Mouse (Mus musculus) limb, embryonic 10.5 days (tissue): ENCODE results near the gene Ibsp. TPM values are rescaled to one million over a fixed set of nuclear protein-coding genes. Genes with fewer than 3 reads are reported as not detected.

Experiments
- DNase-seq: peaks from one replicate; pipeline ENCODE4 v3.0.0-alpha.2; 2017; ENCODE audit warnings: low spot score
- H3K27ac ChIP-seq: fragments of 300-500 bp; sonication (generic); 2 replicates; pipeline ENCODE4 v1.5.1; 2016; ENCODE audit warnings: mild to moderate bottlenecking
- H3K27me3 ChIP-seq: fragments of 300-500 bp; sonication (generic); 2 replicates; pipeline ENCODE4 v1.6.1; 2016; ENCODE audit warnings: low read depth, mild to moderate bottlenecking; ENCODE audit not compliant: poor library complexity, severe bottlenecking
- H3K36me3 ChIP-seq: fragments of 300-500 bp; sonication (generic); 2 replicates; pipeline ENCODE4 v1.6.1; 2016; ENCODE audit warnings: mild to moderate bottlenecking, moderate library complexity
- H3K4me1 ChIP-seq: fragments of 300-500 bp; sonication (generic); 2 replicates; pipeline ENCODE4 v1.6.1; 2016
- H3K4me3 ChIP-seq: fragments of 300-500 bp; sonication (generic); 2 replicates; pipeline ENCODE4 v1.5.1; 2016; ENCODE audit warnings: mild to moderate bottlenecking, moderate library complexity
- H3K9me3 ChIP-seq: fragments of 300-500 bp; sonication (generic); replicated peaks from 2 replicates; pipeline ENCODE4 v1.6.1; 2016; ENCODE audit warnings: mild to moderate bottlenecking
- WGBS: fragments of 180-500 bp; shearing (Covaris S2); methylation state at CpG from one replicate; pipeline ENCODE4 v1.1.7; 2016; 5-methylcytosine and 5-hydroxymethylcytosine counted together
- polyA plus RNA-seq: library from polyadenylated mRNA; unstranded; fragments of >200 nt; fragmentation: Nextera tagmentation; extraction: Ambion mirVana; gene quantifications from 2 replicates; pipeline ENCODE4 v1.2.1, GENCODE M21; 2016

Ibsp gene
- not detected in 2 replicates for polyA plus RNA-seq

DNA sequence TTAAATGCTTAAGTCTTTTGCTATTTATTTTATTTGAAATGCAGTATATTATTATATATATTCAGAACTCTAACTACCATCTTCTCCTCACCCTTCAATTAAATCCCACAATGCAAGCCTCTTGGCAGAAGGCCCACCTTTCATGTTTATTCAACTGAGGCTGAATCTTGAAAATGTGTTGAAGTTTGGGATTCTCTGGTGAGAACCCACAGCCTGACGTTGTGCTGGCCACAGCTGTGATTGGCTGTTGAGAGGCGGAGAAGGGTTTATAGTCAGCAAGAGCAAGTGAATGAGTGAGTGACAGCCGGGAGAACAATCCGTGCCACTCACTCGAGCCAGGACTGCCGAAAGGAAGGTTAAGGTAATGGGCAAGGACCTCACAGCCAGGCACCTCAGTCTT, at the start of gene Ibsp:
Gene Ibsp (plus strand): TSS at position 178 of the 400 bp plus-strand sequence.
- Histone ChIP-seq H3K4me1 (peaks cover 4% of the 10 kb centered on the region; the same call in 1 of the 2 replicates), H3K4me3 (no peak within 1 kb of the TSS), H3K27ac (no peak within 1 kb of the TSS), H3K36me3 (no peaks in the 10 kb centered on the region), H3K9me3 (no peaks in the 10 kb centered on the region), H3K27me3 (no peaks in the 10 kb centered on the region)
- WGBS = 74% methylated on average over 6 of the region's 6 CpGs
- DNase-seq = no peak

DNA sequence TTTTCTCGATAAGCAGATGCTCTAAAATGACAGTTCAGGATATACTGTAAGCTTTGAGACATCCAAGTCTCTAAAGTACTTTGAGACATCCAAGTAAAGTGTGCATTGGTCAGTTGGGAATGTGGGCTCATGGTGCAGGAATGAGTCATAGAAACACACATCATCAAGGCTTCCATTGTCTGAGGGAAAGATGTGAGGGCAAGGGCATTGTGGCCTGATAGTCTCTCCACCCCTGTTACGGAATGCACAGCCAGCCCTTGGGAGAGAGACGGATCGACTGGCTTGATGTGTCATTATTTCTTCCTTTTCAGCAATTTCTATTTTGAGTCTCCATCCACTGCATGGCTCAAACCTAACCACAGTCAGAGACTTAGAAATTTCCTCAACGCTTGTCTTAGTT, 47.2 kb upstream of the Ibsp start:
- 89% methylated on average over 5 of the region's 5 CpGs for WGBS
- Histone ChIP-seq H3K9me3 (no peaks in the 10 kb centered on the region), H3K4me3 (no peak overlapping the region), H3K27ac (no peak overlapping the region), H3K4me1 (no peaks in the 10 kb centered on the region), H3K36me3 (no peaks in the 10 kb centered on the region), H3K27me3 (no peaks in the 10 kb centered on the region)
- no peak for DNase-seq

DNA sequence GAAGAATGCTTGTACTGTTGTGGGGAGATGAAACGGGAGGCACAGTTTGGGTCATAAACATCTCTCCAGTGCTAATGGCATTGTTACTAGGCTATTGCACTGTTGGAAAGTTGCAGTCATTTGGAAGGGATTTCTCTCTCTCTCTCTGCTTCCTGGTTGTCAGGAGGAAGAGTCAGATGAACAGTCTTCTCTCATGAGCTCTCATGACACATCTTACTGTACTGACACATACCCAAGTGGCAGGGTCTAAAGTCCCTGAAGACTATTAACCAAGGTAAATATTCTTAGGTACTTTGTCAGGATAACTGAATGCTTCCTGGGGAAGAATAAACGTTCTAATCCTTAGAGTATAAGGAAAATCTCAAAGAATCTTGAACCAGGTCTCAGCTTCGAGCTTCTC, 42.4 kb upstream of the Ibsp start:
- Histone ChIP-seq H3K9me3 (no peaks in the 10 kb centered on the region), H3K4me1 (no peaks in the 10 kb centered on the region), H3K27me3 (no peaks in the 10 kb centered on the region), H3K27ac (no peak overlapping the region), H3K36me3 (no peaks in the 10 kb centered on the region), H3K4me3 (no peak overlapping the region)
- 72% methylated on average over 3 of the region's 3 CpGs for WGBS
- no peak for DNase-seq

DNA sequence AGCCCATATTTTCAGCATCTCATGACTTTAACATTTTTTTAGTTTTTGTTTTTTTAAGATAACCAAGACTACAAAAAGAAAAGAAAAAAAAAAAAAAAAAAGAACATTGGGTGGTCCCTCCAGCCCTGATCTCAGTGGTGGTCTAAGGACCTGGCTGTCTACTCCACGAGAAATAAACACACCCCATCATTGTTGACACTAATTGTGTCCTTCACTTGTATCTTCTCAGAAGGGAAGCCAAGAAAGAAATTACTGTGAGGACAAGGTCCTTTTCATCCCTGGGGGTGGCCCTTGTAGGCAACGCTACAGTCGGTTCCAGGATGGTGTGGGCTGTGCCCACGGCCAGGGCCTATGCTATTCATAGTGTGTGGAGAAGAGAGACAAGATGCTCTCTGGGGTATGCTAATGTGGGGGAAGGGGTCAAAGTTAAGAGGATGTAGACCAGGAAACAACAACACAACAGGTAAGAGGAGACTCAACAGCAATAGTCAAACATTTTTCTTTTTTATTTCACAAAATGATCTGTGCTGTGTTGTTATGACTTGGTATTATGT, 37.0 kb upstream of the Ibsp start:
- 79% methylated on average over 4 of the region's 4 CpGs for WGBS
- Histone ChIP-seq H3K9me3 (no peaks in the 10 kb centered on the region), H3K4me1 (no peaks in the 10 kb centered on the region), H3K36me3 (no peaks in the 10 kb centered on the region), H3K4me3 (no peak overlapping the region), H3K27me3 (no peaks in the 10 kb centered on the region), H3K27ac (no peak overlapping the region)
- DNase-seq = no peak

DNA sequence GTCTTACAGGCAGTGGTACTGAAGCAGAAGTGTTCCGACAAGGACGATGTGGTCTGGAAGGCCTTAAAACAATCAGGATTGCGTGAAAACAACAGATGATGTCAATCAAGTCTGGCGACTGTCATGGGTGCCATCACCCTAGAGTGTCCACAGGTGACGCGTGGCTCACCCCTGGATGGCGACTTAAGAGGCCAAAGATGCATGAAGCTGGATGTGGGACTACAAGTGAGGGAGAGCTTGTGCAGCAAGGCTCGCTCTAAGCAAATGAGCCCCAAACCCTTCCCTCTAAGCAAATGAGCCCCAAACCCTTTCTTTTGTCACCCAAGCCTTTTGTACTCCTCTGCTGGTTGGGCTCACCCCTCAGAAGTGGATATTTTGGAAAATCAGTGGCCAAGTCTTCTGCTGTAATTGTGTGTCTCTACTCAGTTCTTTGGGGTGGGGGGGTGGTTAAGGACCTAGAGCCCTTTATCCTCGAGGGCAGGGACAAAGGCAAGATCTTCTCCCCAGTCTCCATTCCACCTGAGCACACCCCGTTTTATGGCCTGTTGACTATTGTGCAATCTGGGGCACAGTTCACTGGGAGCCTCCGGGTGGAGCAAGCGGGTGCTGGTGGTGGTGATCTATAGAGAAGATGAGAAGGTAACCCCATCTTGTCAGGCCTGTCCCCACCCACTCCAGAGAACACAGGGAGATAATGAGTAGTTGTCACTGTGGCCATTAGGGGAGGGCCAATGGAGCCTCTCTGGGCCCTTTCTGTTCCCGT, 35.8 kb upstream of the Ibsp start:
- no peaks in the 10 kb centered on the region for H3K36me3 ChIP-seq
- no peaks in the 10 kb centered on the region for H3K9me3 ChIP-seq
- no peaks in the 10 kb centered on the region for H3K27me3 ChIP-seq
- H3K4me1 ChIP-seq = no peaks in the 10 kb centered on the region
- H3K27ac ChIP-seq = no peak overlapping the region
- WGBS = 88% methylated on average over 13 of the region's 13 CpGs
- DNase-seq = no peak
- no peak overlapping the region for H3K4me3 ChIP-seq

DNA sequence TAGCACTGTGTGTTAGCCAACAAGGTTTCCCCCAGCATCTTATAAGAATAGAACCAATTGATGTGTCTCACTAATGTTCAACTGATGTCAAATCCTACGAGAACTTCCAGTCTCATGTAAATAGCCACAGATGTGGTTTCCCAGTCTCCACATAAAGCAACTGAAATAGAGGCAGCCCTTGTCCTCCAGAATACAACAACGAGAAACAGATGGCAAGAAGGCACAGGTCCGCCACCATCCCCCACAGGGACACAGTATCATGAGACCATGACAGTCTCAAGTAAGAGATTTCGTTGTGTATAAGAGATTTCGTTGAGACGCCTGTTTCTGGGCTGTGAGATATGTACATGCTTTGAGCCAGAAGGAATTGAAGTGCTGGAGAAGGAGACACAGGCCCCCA, 4.8 kb upstream of the Ibsp start:
- Histone ChIP-seq H3K4me1 (peaks cover 6% of the 10 kb centered on the region; the same call in 1 of the 2 replicates), H3K36me3 (no peaks in the 10 kb centered on the region), H3K27me3 (no peaks in the 10 kb centered on the region), H3K4me3 (no peak overlapping the region), H3K27ac (no peak overlapping the region), H3K9me3 (no peaks in the 10 kb centered on the region)
- 60% methylated on average over 6 of the region's 6 CpGs for WGBS
- no peak for DNase-seq

DNA sequence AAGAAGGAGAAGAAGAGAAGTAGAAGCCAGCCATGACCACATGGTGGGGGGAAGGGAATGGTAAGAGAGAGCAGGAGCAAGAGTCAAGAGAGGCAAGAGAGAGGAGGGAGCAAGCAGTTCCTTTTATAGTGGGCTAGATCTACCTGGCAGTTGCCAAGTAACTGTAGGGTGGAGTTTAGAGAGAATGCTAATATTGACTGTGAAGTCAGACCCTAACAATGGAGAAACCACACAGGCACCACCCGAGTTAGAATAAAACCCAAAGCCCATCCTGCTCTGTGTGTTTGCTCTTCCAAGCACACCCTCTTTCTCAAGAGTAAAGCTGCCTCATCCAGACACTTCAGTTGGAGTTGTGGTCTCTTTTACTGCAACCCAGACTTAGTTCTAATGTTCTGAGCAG, 15.1 kb downstream of the Ibsp start:
- 85% methylated on average over 1 of the region's 1 CpGs for WGBS
- no peak for DNase-seq
- no peaks in the 10 kb centered on the region for H3K9me3 ChIP-seq
- H3K4me1 ChIP-seq = no peaks in the 10 kb centered on the region
- H3K36me3 ChIP-seq = no peaks in the 10 kb centered on the region
- no peaks in the 10 kb centered on the region for H3K27me3 ChIP-seq
- no peak overlapping the region for H3K4me3 ChIP-seq
- no peak overlapping the region for H3K27ac ChIP-seq

DNA sequence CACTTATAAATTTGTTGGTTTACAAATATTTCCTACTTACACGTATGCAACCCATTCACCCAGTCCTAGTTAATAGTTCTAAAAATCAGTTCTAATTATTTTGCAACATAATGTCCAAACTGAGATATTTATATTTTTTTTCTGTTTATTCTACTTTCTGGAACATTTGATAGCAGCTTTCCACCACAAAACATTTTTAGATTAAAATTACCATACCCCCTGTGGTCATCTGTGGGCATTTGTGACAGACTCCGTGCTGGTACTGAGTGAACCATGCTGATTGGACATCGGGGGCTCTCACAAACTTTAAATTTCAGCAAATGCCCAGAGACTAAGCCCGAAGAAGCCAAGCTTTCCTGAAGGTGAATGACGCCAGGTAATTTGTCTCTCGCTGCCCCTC, 26.1 kb downstream of the Ibsp start, which contains the start of gene Mepe:
Gene Mepe (plus strand): TSS at position 301 of the 400 bp plus-strand sequence.
- no peaks in the 10 kb centered on the region for H3K4me1 ChIP-seq
- no peaks in the 10 kb centered on the region for H3K9me3 ChIP-seq
- no peaks in the 10 kb centered on the region for H3K36me3 ChIP-seq
- 94% methylated on average over 6 of the region's 6 CpGs for WGBS
- DNase-seq = no peak
- H3K27ac ChIP-seq = no peak within 1 kb of the TSS
- no peak within 1 kb of the TSS for H3K4me3 ChIP-seq
- H3K27me3 ChIP-seq = no peaks in the 10 kb centered on the region

DNA sequence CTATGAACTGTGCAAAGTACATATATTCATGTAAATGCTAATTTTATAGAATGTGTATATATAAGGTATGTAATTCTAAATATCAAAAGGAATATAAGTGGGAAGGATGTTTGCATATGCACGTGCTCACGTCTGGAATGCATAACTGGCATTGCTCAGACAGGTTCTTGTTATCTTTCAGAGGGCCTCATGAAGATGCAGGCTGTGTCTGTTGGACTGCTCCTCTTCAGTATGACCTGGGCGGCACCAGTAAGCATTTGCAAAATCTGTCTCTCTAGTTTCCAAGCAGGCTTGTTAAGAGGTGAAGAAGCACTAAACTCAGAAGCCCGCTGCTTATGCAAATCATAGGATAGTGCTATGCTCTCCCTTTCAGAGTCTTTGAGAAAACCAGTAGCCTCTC, 27.9 kb downstream of the Ibsp start:
- 76% methylated on average over 4 of the region's 4 CpGs for WGBS

DNA sequence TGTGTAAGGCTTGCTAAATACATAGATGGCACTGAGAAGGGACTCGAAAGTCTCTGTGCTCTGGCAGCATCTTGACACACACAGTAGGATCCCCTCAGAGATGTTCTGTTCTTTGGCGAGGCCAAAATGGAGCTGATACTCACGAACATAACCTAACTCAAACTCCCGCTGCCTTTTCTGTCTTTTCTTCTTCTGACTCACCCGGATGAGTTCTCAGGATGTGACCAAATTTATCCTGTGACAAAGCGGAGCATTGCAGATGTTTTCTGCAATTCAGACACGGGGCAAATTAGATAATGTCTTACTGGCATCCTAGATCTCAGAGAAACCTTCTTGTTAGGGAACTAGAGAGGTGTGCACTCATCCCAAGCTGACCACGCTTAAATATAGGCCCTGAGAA, 28.4 kb downstream of the Ibsp start:
- Histone ChIP-seq H3K27me3 (no peaks in the 10 kb centered on the region), H3K36me3 (no peaks in the 10 kb centered on the region), H3K4me3 (no peak overlapping the region), H3K9me3 (no peaks in the 10 kb centered on the region), H3K27ac (no peak overlapping the region), H3K4me1 (no peaks in the 10 kb centered on the region)
- WGBS = 85% methylated on average over 8 of the region's 8 CpGs
- no peak for DNase-seq

More for the DNA sequence above, 27.9 kb downstream of the Ibsp start:
- no peak for DNase-seq
- Histone ChIP-seq H3K27me3 (no peaks in the 10 kb centered on the region), H3K27ac (no peak overlapping the region), H3K36me3 (no peaks in the 10 kb centered on the region), H3K4me1 (no peaks in the 10 kb centered on the region), H3K9me3 (no peaks in the 10 kb centered on the region), H3K4me3 (no peak overlapping the region)

DNA sequence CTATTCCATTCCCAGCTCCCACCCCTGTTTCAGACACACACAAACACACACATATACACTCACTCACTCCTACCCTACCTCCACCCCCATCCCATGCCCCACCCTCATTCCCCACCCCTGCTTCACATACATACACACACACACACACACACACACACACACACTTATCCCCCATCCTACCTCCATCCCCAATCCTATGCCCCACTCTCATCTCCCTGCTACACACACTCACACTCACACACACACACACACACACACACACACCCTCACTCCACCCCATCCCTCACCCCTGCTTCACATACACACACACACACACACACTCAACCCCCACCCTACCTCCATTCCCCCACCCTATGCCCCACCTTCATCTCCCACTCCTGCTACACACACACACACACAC, 28.9 kb downstream of the Ibsp start:
- no peaks in the 10 kb centered on the region for H3K27me3 ChIP-seq

DNA sequence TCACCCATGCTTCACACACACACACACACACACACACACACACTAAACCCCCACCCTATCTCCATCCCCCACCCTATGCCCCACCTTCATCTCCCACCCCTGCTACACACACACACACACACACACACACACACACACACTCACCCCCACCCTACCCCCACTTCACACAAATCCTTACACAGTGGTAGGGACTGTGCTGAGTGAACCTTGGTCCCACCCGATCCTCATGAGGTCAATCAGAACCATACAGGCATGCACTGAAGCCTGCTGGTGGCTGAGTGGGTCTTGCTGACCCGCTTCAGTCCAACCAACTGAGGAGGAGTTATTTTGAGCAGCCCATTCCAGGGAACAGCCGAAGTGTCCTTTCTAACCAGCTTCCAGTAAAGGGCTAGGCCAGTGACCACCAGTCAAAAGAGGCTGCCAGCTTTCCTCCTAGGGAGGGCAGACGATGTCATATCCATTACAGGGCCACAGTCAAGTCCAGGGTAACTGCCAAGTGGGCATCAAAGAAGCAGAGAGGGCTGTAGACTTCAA, 29.4 kb downstream of the Ibsp start:
- Histone ChIP-seq H3K4me1 (0 out of 2 replicates have a peak, but pooled peaks cover 3% of the 10 kb centered on the region), H3K36me3 (no peaks in the 10 kb centered on the region), H3K27me3 (no peaks in the 10 kb centered on the region), H3K4me3 (no peak overlapping the region), H3K27ac (no peak overlapping the region), H3K9me3 (no peaks in the 10 kb centered on the region)
- DNase-seq = no peak
- WGBS = 86% methylated on average over 4 of the region's 4 CpGs

More for the DNA sequence above, 28.9 kb downstream of the Ibsp start:
- no peak for DNase-seq
- Histone ChIP-seq H3K36me3 (no peaks in the 10 kb centered on the region), H3K4me1 (no peaks in the 10 kb centered on the region), H3K9me3 (no peaks in the 10 kb centered on the region), H3K4me3 (no peak overlapping the region), H3K27ac (no peak overlapping the region)

DNA sequence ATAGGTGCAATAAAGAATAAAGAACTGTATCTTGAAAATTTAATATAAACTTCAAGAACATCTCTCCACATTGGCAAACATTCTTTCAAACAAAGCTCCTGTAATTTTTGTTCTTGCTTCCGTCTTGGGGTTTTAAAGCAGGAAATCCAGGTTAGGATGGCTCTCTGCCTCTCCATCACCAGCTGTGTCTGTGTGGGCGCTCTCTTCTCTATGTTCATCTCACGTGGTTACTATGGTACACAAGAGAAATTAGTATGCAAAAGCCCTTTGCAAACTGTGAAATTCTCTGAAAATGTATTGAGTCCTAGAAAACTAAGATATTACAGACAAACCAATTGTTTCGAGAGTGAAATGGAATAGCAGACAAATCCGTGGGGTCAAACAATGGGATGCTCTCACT, 30.4 kb downstream of the Ibsp start:
- WGBS = 89% methylated on average over 5 of the region's 5 CpGs
- H3K27ac ChIP-seq = no peak overlapping the region
- H3K36me3 ChIP-seq = no peaks in the 10 kb centered on the region
- no peaks in the 10 kb centered on the region for H3K9me3 ChIP-seq
- H3K4me1 ChIP-seq = 0 out of 2 replicates have a peak, but pooled peaks cover 3% of the 10 kb centered on the region
- no peaks in the 10 kb centered on the region for H3K27me3 ChIP-seq
- H3K4me3 ChIP-seq = no peak overlapping the region
- no peak for DNase-seq
